Mouse (Mus musculus): ENCODE results near the gene Ap2a2.

The Ap2a2 gene

GRCm38 (mm10) chr7:141561682-141562391 is at the start of gene Ap2a2:
TSS of gene Ap2a2 (plus strand) at chr7:141562173.
- DNase-seq (ENCODE audit: low read depth in 1 of 2, low spot score in 2 of 2), result peak; percentile 60 to 75

- DNase-seq (ENCODE audit: low read depth in 1 of 2, low spot score in 2 of 2), result no peak
These were observed 44.3 kb upstream of the Ap2a2 start for GRCm38 (mm10) chr7:141517638-141518037.

- no peak for DNase-seq (ENCODE audit: low read depth in 1 of 2, low spot score in 2 of 2)
These were observed 43.7 kb upstream of the Ap2a2 start for GRCm38 (mm10) chr7:141518296-141518695.

GRCm38 (mm10) chr7:141518926-141519325 is 43.0 kb upstream of the Ap2a2 start:
- DNase-seq (ENCODE audit: low read depth in 1 of 2, low spot score in 2 of 2), result no peak

- no peak for DNase-seq (ENCODE audit: low read depth in 1 of 2, low spot score in 2 of 2)
These were observed 42.2 kb upstream of the Ap2a2 start for GRCm38 (mm10) chr7:141519795-141520194.

- no peak for DNase-seq (ENCODE audit: low read depth in 1 of 2, low spot score in 2 of 2)
These were observed 39.0 kb upstream of the Ap2a2 start for GRCm38 (mm10) chr7:141523007-141523406.

GRCm38 (mm10) chr7:141524271-141524670 is 37.7 kb upstream of the Ap2a2 start:
- no peak for DNase-seq (ENCODE audit: low read depth in 1 of 2, low spot score in 2 of 2)

- peak; percentile 71 to 78 for DNase-seq (ENCODE audit: low read depth in 1 of 2, low spot score in 2 of 2)
These were observed 37.0 kb upstream of the Ap2a2 start for GRCm38 (mm10) chr7:141524760-141525579.

- DNase-seq (ENCODE audit: low read depth in 1 of 2, low spot score in 2 of 2), result no peak
These were observed 36.4 kb upstream of the Ap2a2 start for GRCm38 (mm10) chr7:141525580-141525925.

- no peak for DNase-seq (ENCODE audit: low read depth in 1 of 2, low spot score in 2 of 2)
These were observed 26.4 kb upstream of the Ap2a2 start for GRCm38 (mm10) chr7:141535570-141535969.

- DNase-seq (ENCODE audit: low read depth in 1 of 2, low spot score in 2 of 2), result no peak
These were observed 23.0 kb upstream of the Ap2a2 start for GRCm38 (mm10) chr7:141538852-141539555.

GRCm38 (mm10) chr7:141539556-141540311 is 22.2 kb upstream of the Ap2a2 start, which contains the start of gene Chid1:
TSS of gene Chid1 (minus strand) at chr7:141539857.
- peak; percentile 95 to 98 for DNase-seq (ENCODE audit: low read depth in 1 of 2, low spot score in 2 of 2)

GRCm38 (mm10) chr7:141540312-141541081 is 21.5 kb upstream of the Ap2a2 start:
- peak; percentile 68 to 76 for DNase-seq (ENCODE audit: low read depth in 1 of 2, low spot score in 2 of 2)

GRCm38 (mm10) chr7:141541681-141542080 is 20.3 kb upstream of the Ap2a2 start:
- DNase-seq (ENCODE audit: low read depth in 1 of 2, low spot score in 2 of 2), result no peak

GRCm38 (mm10) chr7:141542588-141542987 is 19.4 kb upstream of the Ap2a2 start:
- DNase-seq (ENCODE audit: low read depth in 1 of 2, low spot score in 2 of 2), result no peak

GRCm38 (mm10) chr7:141544654-141545053 is 17.3 kb upstream of the Ap2a2 start:
- DNase-seq (ENCODE audit: low read depth in 1 of 2, low spot score in 2 of 2), result no peak

- no peak for DNase-seq (ENCODE audit: low read depth in 1 of 2, low spot score in 2 of 2)
These were observed 12.4 kb upstream of the Ap2a2 start for GRCm38 (mm10) chr7:141549432-141550061.

- DNase-seq (ENCODE audit: low read depth in 1 of 2, low spot score in 2 of 2), result no peak
These were observed 11.5 kb upstream of the Ap2a2 start for GRCm38 (mm10) chr7:141550464-141550863.

- DNase-seq (ENCODE audit: low read depth in 1 of 2, low spot score in 2 of 2), result no peak
These were observed 3.6 kb upstream of the Ap2a2 start for GRCm38 (mm10) chr7:141558329-141558776.

GRCm38 (mm10) chr7:141558946-141559345 is 3.0 kb upstream of the Ap2a2 start:
- no peak for DNase-seq (ENCODE audit: low read depth in 1 of 2, low spot score in 2 of 2)
